Mouse (Mus musculus) kidney, adult 10 weeks (tissue): ENCODE data around the gene Aak1. TPM values are rescaled to one million over a fixed set of nuclear protein-coding genes. Genes with fewer than 3 reads are reported as not detected.

Source experiments
- polyA plus RNA-seq: library from polyadenylated mRNA; stranded (reverse); fragments of 350-450 nt; fragmentation: Illumina TruSeq; extraction: RNeasy Lipid Tissue Mini Kit (QIAGEN cat#74804); gene quantifications from one replicate; pipeline ENCODE4 v1.2.3, GENCODE M21; 2014; ENCODE audit warnings: low read depth, low replicate concordance

Gene Aak1
- 16.9 TPM for polyA plus RNA-seq

DNA sequence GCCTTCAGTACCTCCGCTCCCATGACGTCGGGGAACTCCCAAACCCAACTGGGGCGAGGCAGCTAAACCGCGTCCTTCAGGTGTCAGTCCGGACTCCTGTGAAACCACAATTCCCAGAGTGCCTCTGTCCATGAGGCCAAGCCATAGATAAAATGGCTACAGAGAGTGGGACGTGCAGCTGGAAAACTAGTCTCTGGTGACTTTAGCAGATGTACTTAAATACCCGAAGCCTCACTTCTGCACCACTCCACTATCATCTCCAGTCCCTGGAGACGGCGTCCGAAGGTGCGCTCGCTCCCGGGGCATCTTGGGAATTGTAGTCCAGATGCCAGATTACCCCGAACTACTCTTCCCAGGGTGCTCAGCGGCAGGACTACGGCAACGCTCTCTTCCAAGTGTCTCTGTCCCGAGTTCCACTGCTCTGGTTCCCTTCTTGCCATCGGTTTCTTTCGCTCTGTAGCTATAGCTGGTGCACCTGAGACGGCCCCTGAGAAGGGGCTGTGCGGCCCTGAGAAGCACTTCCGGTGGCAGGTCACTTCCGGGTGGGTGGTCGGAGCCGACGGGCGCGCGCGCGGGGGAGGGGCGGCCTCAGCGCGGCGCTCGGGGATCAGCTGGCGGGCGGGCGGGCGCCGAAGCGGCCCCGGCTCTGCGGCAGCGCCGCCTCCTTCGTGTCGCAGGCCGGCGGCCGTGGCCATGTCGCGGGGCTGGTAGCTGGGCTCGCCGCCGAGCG, at the start of gene Aak1:
Gene Aak1, plus strand, starts transcription at position 603 of the 730 bp plus-strand sequence.

GRCm38 (mm10) chr6:87008887-87009286, 159.6 kb downstream of the Aak1 start, which contains the start of gene Nfu1:
Nfu1 (plus strand) TSS chr6:87009236.

GRCm38 (mm10) chr6:87042337-87043130, 193.2 kb downstream of the Aak1 start, which contains the start of gene Gfpt1:
Gfpt1 (plus strand) TSS chr6:87042846.

Other genes starting within 250 kb of the Aak1 start
- not detected for gene Asprv1, start 221.4 kb upstream of the Aak1 start, polyA plus RNA-seq
- gene Mxd1, start 180.4 kb upstream of the Aak1 start, polyA plus RNA-seq, result 4.8 TPM
- 151 TPM for gene Snrnp27, start 165.0 kb upstream of the Aak1 start, polyA plus RNA-seq
- 53.1 TPM for gene Gmcl1, start 116.1 kb upstream of the Aak1 start, polyA plus RNA-seq
- 168 TPM for gene Anxa4, start 55.9 kb upstream of the Aak1 start, polyA plus RNA-seq
- gene Nfu1, start 159.7 kb downstream of the Aak1 start, polyA plus RNA-seq, result 46.8 TPM
- 47.5 TPM for gene Gfpt1, start 193.3 kb downstream of the Aak1 start, polyA plus RNA-seq